Mouse (Mus musculus) adrenal gland, adult 8-10 months (tissue): ENCODE data around the gene Per1. TPM values are rescaled to one million over a fixed set of nuclear protein-coding genes. Genes with fewer than 3 reads are reported as not detected.

Experiments
- DNase-seq: peaks from one replicate; pipeline ENCODE4 v3.0.0; 2022
- total RNA-seq, 4 experiments: library from RNA; stranded (reverse); gene quantifications; 2 replicates each; pipeline ENCODE4 v1.2.4; 2022

Per1 gene
- total RNA-seq: 100 to 1,000 TPM in 1 of 4 experiments, 10 to 100 TPM in 3; 30.0 to 119 (median 51.6) TPM

DNA sequence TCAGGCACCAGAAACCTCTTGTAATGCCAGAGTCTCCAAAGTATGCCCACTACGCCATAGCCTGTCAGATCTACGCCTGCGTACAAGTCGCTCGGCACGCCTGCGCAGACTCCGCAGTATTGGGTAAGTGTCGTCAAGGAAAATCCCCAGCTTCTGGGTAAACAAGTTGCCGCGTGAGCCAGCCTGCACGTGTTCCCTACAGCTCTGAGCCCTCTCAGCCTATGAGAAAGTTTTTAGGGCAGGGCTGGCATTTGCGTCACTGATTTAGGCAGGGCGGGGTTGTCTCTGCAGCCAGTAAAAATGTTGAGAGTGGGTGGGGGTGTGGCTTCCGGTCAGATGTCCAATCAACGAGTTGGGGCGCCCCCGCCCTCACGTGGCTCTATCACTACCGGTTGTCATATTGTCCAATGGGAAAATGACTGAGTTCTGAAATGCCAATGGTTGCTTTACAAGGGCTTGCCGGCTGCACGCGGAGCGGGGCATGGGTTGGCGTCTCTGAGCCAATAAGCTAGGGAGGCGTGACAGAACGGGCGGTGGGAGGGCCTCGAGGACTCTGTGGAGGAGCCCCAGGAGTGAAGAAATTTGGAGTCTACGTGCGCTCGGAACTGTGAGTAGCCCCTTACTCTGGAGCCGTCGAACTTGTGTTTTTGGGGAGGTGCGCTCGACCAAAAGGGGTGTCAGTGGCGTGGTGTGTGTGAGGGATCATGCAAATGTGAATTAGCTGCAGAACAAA is at the start of gene Per1:
Gene Per1, plus strand, starts transcription at position 521 of the 733 bp plus-strand sequence.
- DNase-seq: peak; percentile 100

- peak; percentile 71 for DNase-seq
Measured at GRCm38 (mm10) chr11:69045531-69046394, 49.3 kb upstream of the Per1 start, which contains the start of gene Aurkb. Gene Aurkb (plus strand): TSS chr11:69045647.

GRCm38 (mm10) chr11:69046395-69046774 is 48.6 kb upstream of the Per1 start:
- no peak for DNase-seq

GRCm38 (mm10) chr11:69047592-69047991 is 47.4 kb upstream of the Per1 start:
- DNase-seq: no peak

GRCm38 (mm10) chr11:69048151-69048550 is 46.9 kb upstream of the Per1 start:
- no peak for DNase-seq

- DNase-seq: no peak
Measured at GRCm38 (mm10) chr11:69050748-69051147, 44.3 kb upstream of the Per1 start.

DNA sequence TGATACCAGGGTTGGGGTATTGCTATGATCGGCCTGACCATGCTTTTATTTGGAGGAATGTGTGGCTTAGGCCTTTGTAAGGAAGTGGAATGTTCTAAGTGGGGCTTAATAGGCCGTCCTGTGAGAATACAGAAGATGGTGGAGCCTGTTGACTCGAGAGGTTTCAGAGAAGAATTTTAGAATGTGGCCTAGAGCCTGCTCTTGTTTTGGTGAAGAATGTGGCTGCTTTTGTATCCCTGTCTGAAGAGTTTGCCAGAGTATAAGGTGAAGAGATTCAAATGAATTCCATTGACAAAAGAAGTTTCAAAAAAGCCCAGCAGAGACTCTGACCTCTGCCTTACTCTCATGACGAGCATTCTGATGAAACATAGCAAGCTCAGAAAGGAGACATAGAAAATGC is 43.2 kb upstream of the Per1 start:
- no peak for DNase-seq

- DNase-seq: no peak
Measured at GRCm38 (mm10) chr11:69052824-69053421, 42.1 kb upstream of the Per1 start.

- DNase-seq: no peak
Measured at GRCm38 (mm10) chr11:69053848-69054247, 41.2 kb upstream of the Per1 start.

- DNase-seq: no peak
Measured at GRCm38 (mm10) chr11:69058265-69058664, 36.8 kb upstream of the Per1 start.

DNA sequence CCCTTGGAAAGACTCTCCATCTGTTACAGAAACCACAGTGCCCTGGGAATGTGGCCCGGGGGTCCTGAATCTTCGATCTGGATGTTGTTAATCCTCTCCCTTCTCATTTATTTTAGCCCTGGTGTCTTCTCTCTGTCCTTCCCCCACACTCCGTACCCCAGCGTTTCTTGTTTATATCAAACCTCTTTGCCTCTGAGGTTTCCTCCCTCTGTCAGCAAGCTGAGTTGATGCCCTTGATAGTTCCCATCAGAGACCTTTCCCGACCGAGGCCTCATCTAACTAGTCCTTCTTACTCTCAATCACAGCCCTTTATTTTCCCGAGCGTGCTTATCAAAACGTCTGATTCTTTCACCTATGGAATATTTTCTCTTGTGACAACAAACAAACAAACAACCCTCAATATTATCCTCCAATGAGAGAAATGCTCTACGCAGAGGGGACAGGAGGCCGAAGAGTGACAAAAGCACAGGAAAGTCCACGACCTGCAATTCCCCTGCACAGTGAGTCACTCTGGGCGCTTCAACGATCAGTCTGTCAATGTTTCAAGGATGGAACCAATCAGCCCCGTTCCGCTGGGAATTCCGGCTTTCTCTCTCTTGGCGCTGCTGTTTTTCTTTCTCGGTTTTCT is 36.2 kb upstream of the Per1 start:
- no peak for DNase-seq

- peak; percentile 97 for DNase-seq
Measured at GRCm38 (mm10) chr11:69059357-69059974, 35.6 kb upstream of the Per1 start, which contains the start of gene Borcs6. Gene Borcs6 (plus strand): TSS chr11:69059717.

GRCm38 (mm10) chr11:69059975-69060411 is 35.0 kb upstream of the Per1 start:
- DNase-seq: no peak

DNA sequence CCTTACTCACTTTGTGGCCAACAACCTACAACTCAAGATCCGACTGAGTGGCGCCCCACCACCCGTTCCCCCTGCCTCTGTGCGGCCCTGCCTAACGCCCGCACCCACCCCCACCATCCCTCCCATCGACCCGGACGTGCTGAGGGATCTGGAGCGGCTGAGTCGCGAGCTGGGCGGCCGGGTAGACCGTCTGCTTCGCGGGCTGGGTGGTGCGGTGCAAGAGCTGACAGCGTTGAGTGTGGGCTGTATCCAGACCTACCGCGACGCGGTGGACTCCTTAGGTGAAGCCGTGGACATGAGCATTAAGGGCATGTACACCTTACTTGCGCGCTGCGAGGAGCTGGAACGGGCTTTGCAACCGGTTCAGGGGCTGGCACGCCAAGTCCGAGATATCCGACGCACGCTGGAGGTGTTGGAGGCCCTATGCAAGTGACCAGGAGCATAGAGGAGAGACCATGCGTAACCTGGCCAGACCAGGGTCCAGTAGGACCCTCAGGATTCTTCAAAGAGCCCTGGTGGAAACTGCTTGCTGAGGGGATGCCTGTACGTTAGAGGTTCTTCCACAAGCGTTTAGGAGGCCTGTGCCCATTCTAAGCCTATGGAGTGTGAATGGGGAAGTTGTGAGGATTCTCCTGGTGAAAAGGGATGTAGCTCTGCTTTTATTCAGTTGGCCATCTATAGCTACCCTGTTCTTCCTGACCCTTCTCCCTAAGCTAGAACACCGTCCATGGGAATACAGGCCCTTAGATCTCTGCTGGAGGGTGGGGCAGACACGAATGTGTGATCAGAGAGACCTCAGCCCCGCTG is 34.4 kb upstream of the Per1 start:
- DNase-seq: no peak

DNA sequence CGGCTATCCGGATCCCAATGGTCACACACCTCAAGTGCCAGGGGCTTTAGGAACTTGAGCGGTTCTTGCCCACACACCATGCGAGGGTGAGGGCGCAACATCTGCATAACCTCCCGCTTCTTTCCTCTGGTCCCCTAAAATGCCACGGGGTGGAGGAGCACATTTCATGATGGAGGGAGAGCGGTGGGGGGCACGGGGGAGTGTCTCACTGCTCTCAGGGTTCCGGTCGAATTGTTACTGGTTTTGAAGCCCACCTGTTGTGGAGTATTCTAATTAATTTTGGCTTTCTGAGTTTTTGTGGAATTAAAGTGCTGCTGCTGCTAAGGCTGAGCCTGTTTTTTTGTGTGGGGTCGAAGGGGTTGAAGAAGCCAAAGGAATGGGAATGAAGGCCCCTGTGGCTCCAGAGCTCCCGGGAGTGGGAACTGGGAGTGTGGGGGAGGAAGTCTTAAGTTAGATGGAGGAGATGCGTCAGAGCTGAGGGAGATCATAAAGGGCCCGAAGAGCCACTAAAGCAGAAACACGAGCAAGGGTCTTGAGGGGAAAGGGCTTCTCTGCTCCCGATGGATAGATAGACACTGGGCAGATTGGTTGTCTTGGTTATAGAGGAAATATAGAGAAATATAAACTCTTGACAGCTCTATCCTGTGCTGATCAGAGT is 33.6 kb upstream of the Per1 start:
- no peak for DNase-seq

- peak; percentile 62 for DNase-seq
Measured at GRCm38 (mm10) chr11:69062194-69062760, 32.7 kb upstream of the Per1 start.

DNA sequence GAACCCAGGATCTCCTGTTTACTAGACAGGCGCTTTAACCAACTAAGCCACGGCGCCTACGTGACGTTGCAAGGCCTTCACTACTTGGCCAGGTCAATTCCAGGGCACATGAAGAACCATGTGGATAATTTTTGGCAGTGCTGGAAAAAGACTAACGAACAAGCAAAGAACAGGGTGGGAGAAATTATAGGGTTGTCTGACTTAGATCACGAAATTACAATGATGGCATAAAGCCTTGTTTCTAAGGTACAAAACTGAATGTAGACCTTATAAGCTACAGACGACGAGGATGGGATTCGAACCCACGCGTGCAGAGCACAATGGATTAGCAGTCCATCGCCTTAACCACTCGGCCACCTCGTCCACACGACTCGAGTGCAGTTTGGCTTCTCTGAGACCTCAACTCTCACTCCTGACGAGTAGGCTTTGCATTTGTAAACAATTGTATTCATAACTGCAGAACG is 32.2 kb upstream of the Per1 start:
- peak; percentile 94 for DNase-seq

DNA sequence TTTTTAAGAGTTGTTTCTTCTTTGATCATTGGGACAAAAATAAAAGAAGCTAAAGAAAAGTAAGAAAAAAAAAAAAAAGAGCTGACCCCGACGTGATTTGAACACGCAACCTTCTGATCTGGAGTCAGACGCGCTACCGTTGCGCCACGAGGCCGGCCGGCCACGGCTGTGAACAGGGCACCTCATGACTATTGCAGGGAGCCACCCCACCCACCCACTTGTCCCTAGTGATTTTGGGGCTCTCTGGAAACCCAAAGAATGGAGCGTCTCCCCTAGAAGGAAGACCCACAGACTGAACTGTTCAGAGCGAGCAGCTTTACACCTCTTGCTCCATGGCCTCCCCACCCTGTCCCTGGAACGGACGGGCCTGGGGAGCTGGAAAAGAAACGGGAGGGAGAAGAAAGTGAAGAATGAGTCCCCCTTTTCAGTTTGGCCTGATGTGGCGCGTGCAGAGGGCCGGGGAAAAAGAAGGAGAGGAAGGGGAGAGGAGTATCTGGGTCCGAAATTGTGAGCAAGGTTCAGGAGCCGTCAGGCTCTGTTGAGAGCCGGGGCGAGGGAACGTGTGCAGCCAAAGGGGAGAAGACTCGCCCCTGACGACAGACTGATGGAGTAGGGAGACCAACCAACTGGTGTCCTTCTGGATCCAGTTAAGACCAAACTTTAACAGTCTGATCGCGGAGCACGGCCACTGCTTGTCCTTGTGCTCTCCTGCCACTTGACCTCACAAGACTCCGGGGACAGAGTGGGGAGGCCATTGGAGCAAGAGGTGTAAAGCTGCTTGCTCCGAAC is 31.4 kb upstream of the Per1 start:
- DNase-seq: no peak
